Mouse (Mus musculus) retina, adult 2 months (tissue): ENCODE data around the gene Ncapg2.

ENCODE experiments used
- DNase-seq: peaks from one replicate; pipeline ENCODE4 v3.0.0-alpha.2; 2012; ENCODE audit warnings: low read depth, low spot score

The Ncapg2 gene

GRCm38 (mm10) chr12:116442184-116442583 lies 37.0 kb downstream of the Ncapg2 start:
- no peak for DNase-seq

DNA sequence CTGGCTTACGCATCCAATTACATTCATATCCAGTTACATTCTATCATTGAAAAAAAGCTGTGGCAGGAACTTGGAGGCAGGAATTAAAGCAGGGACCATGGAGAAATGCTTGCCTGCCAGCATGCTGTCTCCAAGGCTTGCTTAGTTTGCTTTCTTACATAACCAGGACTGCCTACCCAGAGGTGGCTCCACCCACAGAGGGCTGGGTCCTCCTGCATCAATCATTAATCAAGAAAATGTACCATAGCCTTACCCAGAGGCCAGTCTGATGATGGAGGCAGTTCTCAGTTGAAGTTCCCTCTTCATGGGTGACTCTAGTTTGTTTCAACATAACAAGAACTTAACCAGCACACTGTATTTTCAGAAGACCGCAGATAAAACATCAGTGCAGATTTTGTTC lies 44.3 kb downstream of the Ncapg2 start:
- DNase-seq: no peak

GRCm38 (mm10) chr12:116460379-116461065 lies 55.3 kb downstream of the Ncapg2 start:
- no peak for DNase-seq

GRCm38 (mm10) chr12:116467030-116467429 lies 61.8 kb downstream of the Ncapg2 start:
- DNase-seq: no peak

DNA sequence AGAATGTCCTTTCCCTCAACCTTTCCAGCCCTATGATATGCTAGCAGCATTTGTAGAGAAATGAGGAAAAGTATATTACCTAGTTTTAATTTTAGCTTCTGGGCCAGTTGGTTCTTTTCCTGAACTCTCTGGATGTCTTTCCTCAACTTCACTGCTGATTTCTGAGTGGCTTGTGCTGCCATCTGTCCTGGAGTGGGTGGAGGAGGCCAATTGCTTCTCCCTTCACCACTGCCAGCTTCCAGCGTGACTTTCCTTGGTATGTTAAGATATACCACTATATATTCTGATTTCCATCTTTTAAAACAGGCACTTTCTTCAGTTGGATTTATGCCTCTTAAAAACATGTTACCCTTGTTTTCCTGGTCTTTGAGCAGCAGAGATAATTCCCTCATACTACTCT lies 63.1 kb downstream of the Ncapg2 start:
- DNase-seq: no peak

GRCm38 (mm10) chr12:116469096-116469495 lies 63.9 kb downstream of the Ncapg2 start:
- no peak for DNase-seq

GRCm38 (mm10) chr12:116473264-116473663 lies 68.1 kb downstream of the Ncapg2 start:
- no peak for DNase-seq

- DNase-seq: no peak
Measured at GRCm38 (mm10) chr12:116473761-116474160, 68.6 kb downstream of the Ncapg2 start.

DNA sequence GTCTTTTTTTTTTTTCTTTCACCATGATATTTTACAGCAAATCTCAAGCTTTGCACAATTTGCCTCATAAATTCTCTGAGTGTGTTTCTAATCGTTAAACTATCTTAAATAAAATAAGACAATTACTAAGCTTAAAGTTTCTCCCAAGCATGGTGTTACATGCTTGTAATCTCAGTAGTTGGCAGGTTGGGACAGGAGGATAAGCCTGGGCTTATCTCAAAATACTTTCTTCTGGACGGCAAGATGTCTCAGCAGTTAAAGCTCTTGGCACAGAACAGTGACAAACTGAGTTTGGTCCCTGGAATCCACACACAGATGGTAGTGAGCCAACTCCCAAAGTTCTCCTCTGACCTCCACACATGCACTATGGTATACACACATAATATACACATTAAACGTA lies 69.5 kb downstream of the Ncapg2 start:
- no peak for DNase-seq

GRCm38 (mm10) chr12:116478771-116479170 lies 73.6 kb downstream of the Ncapg2 start:
- no peak for DNase-seq

DNA sequence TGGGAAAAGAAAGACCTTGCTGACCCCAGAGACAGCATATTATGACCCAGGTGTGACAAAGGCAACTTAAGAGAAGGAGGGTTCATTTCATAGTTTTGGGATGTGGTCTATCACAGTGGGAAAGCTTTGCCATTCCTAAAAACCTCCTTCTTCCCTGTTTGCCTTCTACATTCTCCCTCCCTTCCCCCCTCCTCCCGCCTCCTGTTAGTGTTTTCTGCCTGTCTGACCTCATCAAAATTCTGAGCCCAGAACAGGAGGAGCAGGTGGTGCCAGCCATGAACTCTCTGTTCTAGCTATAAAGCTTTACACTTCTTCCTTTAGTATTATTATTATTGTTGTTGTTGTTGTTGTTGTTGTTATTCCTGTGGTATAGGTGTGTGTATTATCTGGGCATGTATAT lies 76.7 kb downstream of the Ncapg2 start:
- DNase-seq: no peak

GRCm38 (mm10) chr12:116483581-116483980 lies 78.4 kb downstream of the Ncapg2 start:
- DNase-seq: no peak

DNA sequence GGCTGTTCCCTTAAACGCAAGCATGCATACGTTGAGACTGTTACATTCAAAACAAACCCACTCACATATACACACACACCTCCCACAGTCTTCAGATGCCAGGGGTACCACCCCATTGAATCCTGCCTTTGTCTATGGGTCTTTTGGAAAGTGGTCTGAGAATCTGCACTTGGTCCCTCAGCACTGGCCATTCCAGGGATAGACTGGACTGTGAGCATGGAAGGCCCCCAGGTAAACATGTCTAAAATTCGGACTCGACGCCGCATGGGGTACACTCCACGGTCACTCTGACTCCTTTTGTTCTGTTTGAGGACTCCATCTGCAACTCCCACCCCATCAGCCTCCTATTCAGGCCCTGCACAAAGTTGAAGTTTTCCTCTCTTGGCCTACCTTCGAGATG lies 79.8 kb downstream of the Ncapg2 start:
- DNase-seq: no peak

DNA sequence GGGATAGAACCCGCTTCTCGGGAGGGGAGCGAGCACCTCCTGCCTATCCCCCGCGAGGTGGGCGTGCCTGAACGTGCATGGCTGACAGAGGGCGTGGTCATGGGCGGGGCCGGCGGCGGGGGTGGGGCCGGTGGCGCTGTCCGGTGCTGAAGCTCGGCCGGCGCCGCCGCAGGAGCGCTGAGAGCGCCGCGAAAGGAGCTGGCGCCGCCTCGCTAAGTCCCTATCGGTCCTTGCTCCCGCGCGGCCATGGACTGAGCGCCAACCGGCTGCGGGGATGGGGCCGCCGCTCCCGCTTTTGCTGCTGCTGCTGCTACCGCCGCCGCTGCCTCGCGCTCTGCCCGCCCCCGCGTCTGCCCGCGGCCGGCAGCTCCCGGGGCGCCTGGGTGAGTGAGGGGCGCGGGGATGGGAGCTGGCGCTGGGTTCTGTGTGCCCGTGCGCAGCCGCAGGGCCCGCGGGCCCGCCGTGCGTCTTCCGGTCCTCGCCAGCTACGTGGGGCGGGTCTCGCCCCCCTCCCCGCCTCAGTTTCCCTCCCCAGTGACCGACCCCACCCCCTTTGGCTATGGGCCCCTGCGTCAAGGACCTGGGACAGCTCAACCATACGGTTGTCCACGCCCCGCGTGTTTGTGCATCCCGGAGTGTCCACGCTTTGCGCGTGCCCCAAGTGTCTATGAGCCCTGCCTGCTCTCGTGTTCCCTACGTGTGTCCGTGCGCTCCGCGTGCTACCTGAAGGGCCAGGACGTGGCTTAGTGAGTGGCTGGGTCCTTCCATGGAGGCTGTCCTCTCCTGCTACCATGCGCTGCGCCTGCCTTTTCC lies 80.6 kb downstream of the Ncapg2 start, which contains the start of gene Ptprn2:
Gene Ptprn2, plus strand, starts transcription at position 130 of the 813 bp plus-strand sequence.
- DNase-seq: peak; percentile 53

GRCm38 (mm10) chr12:116486404-116486730 lies 81.2 kb downstream of the Ncapg2 start:
- peak; percentile 63 for DNase-seq

GRCm38 (mm10) chr12:116488836-116489235 lies 83.6 kb downstream of the Ncapg2 start:
- no peak for DNase-seq

DNA sequence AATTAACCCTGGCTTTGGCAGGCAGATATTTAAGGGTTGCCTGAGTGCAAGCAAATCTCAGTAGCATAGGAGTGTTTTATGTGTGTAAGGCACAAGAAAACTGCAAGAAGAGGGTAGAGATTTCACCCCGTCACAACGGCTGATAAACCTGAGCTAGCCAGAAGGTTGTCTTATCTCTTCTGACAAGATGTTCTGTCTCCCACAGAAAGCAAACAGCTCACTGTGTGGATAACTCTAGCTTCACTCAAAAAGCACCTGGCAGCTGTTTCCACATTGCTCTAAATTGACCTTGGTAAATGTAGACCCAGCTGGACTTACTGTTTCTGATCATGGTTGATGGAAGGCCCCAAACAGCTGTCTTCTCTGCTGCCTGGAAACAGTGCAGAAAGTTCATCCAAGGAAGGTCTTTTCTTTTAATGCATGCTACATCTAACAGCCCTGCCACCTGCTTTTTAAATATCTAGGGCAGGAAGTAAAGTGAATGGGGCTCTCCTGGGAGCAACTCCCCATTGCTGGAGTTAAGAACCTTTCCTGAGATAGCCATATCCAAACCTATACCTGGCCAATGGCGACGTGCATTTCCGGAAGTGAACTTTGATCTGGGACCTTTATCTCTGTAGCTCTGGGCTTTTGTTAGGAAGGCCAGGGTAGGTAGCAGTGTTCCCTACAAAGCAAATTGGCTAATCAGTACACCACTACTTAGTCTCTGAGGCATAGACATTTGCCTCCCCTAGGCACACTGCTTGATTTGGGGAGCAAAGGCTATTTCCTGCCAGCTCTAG lies 85.6 kb downstream of the Ncapg2 start:
- no peak for DNase-seq

DNA sequence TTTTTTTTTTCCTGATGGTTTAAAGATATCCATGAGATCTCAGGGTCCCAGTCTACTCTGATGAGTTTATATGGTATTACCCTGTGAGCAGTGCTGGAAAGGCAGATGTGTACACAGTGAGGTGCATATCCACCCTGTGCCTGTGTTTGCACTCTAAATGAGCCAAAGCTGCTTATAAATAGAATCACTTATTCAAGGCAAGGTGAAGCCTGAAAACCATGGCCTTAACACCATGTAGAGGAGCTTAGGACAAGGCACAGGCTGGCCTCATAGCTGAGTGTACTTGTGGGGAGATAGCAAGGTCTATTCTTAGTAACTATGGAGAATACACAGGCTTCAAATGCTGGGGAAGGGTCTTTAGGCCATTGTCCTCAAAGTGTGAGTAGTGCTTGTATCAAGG lies 93.5 kb downstream of the Ncapg2 start:
- DNase-seq: no peak

DNA sequence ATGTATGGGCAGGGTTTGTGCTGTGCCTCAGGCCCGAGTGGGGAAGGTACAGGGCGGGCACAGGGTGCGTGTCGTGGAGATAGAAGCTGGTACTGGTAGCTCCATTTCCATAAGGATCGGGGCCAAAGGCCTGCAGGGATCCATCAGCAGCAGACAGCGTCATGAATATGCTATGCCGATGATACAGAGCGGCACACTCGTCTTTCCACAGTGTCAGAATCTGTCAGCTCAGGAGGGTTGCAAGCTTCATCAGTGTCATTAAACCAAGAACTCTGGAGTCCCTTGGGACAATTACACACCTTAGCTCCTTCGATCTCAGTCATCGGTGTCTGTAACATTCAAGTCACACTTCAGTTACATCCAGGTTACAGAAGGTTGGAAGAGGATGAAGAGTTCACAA lies 95.5 kb downstream of the Ncapg2 start:
- DNase-seq: no peak

DNA sequence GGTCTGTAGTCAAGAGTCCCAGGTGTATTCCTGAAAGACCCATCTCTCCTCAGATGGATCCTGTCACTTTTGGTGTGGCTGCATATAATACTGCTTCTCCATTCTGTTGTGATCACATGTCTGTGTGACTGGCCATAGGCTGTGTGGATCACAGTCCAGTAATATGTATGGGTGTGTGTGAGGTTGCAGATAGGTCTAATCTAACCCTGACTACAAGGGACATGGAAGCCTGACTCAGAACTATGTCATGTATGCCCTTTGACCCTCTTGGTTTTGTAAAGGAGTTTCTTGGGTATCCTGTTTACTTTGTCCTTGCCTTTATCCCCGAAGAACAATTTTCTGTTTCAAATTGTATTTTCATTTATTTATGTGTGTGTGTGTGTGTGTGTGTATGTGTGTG lies 107.3 kb downstream of the Ncapg2 start:
- no peak for DNase-seq
